Mouse (Mus musculus) heart, adult 2 months (tissue): ENCODE measurements around the gene Grin3a. TPM values are rescaled to one million over a fixed set of nuclear protein-coding genes. Genes with fewer than 3 reads are reported as not detected.

ENCODE experiments used
- DNase-seq, 2 experiments: peaks; one replicate each; pipeline ENCODE4 v3.0.0; 2021
- H3K27ac ChIP-seq: fragments of 200-600 bp; 2 replicates; pipeline ENCODE4 v1.8.1; 2022
- H3K27me3 ChIP-seq: fragments of 200-500 bp; 2 replicates; pipeline ENCODE4 v1.6.1; 2012; ENCODE audit warnings: mild to moderate bottlenecking, low read length, inconsistent platforms, mixed read lengths; ENCODE audit not compliant: control insufficient read depth, insufficient read depth
- H3K36me3 ChIP-seq: fragments of 200-500 bp; 2 replicates; pipeline ENCODE4 v1.6.1; 2012; ENCODE audit warnings: low read length, inconsistent platforms; ENCODE audit not compliant: control insufficient read depth, insufficient read depth
- H3K4me1 ChIP-seq: fragments of 200-500 bp; 2 replicates; pipeline ENCODE4 v1.6.1; 2011; ENCODE audit warnings: low read length; ENCODE audit not compliant: control insufficient read depth, insufficient read depth
- H3K4me3 ChIP-seq: fragments of 200-600 bp; 2 replicates; pipeline ENCODE4 v1.8.1; 2022
- H3K79me2 ChIP-seq: fragments of 200-500 bp; replicated peaks from 2 replicates; pipeline ENCODE4 v1.6.1; 2012; ENCODE audit warnings: mild to moderate bottlenecking, inconsistent platforms, low read length, moderate library complexity, mixed read lengths; ENCODE audit not compliant: control insufficient read depth, insufficient read depth
- H3K9ac ChIP-seq: fragments of 200-500 bp; 2 replicates; pipeline ENCODE4 v1.6.1; 2012; ENCODE audit warnings: low read depth, mild to moderate bottlenecking, control low read depth, inconsistent platforms, low read length, mixed read lengths
- CTCF ChIP-seq: fragments of 200-600 bp; IDR thresholded peaks from 2 replicates; pipeline ENCODE4 v1.8.1; 2022; ENCODE audit warnings: antibody characterized with exemption, mild to moderate bottlenecking, moderate library complexity
- EP300 ChIP-seq: fragments of 200-500 bp; IDR thresholded peaks from 2 replicates; pipeline ENCODE4 v1.6.1; 2011; ENCODE audit warnings: low read depth, low read length, control low read depth; ENCODE audit not compliant: insufficient read depth
- POLR2A ChIP-seq: fragments of 200-500 bp; IDR thresholded peaks from 2 replicates; pipeline ENCODE4 v1.6.1; 2011; ENCODE audit warnings: mild to moderate bottlenecking, low read depth, low read length, control low read depth; ENCODE audit not compliant: insufficient read depth
- WGBS: fragments of 180-500 bp; shearing (Covaris S2); methylation state at CpG from one replicate; pipeline ENCODE4 v1.1.7; 2018; 5-methylcytosine and 5-hydroxymethylcytosine counted together
- intact Hi-C: fragments of 180-260 bp; cut with DNase I; formaldehyde crosslinking; loops from one replicate; pipeline ENCODE4 v1.15.1; 2025
- long read RNA-seq: library from polyadenylated mRNA; stranded (forward); transcript quantifications from one replicate; pipeline ENCODE4 v2.0.0, GENCODE M21; 2021
- polyA plus RNA-seq: library from polyadenylated mRNA; depleted of rRNA; stranded (reverse); fragments of >200 nt; gene quantifications from 2 replicates; pipeline ENCODE4 v1.2.3, GENCODE M21; 2012; rRNA removed
- total RNA-seq, 2 experiments: library from RNA; stranded (reverse); gene quantifications; 2 replicates each; pipeline ENCODE4 v1.2.3; 2021

Grin3a gene
- total RNA-seq = under 1 TPM; 0.05 to 0.20 TPM
- polyA plus RNA-seq = 0.14 and 0.23 TPM in 2 replicates
- long read RNA-seq = 0 reads

- no peak for TF ChIP-seq EP300
- peak; percentile 53 for TF ChIP-seq CTCF
- no peak within 1 kb of the TSS for H3K27ac ChIP-seq
- H3K4me3 ChIP-seq = peak within 1 kb of the TSS; percentile 39
- peak; percentile 35 to 36 for DNase-seq
- peaks cover 6% of the 10 kb centered on the region for H3K27me3 ChIP-seq
- 1% methylated on average over 25 of the region's 25 CpGs for WGBS
- H3K36me3 ChIP-seq = no peaks in the 10 kb centered on the region
- intact Hi-C loops = no loop called here
- H3K79me2 ChIP-seq = no peaks in the 10 kb centered on the region
- no peak within 1 kb of the TSS for H3K9ac ChIP-seq
- H3K4me1 ChIP-seq = no peaks in the 10 kb centered on the region
Measured at GRCm38 (mm10) chr4:49845612-49845985, at the start of gene Grin3a. TSS of gene Grin3a (minus strand) at chr4:49845744.

GRCm38 (mm10) chr4:49891835-49892301 lies 46.3 kb upstream of the Grin3a start:
- Histone ChIP-seq H3K4me3 (no peak overlapping the region), H3K79me2 (no peaks in the 10 kb centered on the region), H3K27ac (no peak overlapping the region), H3K27me3 (no peaks in the 10 kb centered on the region), H3K9ac (no peak overlapping the region), H3K36me3 (no peaks in the 10 kb centered on the region), H3K4me1 (no peaks in the 10 kb centered on the region)
- WGBS = 4% methylated on average over 4 of the region's 4 CpGs
- peak in 1 of 2 experiments; percentile 11 for DNase-seq
- no peak for TF ChIP-seq EP300
- no peak for TF ChIP-seq POLR2A
- no peak for TF ChIP-seq CTCF
- intact Hi-C loops = no loop called here

- TF ChIP-seq CTCF (no peak), EP300 (no peak), POLR2A (no peak)
- no peak overlapping the region for H3K27ac ChIP-seq
- DNase-seq = no peak
Measured at GRCm38 (mm10) chr4:49877084-49877483, 31.5 kb upstream of the Grin3a start.

GRCm38 (mm10) chr4:49860611-49861010 lies 15.1 kb upstream of the Grin3a start:
- intact Hi-C loops = no loop called here
- 82% methylated on average over 2 of the region's 2 CpGs for WGBS

More at GRCm38 (mm10) chr4:49877084-49877483, 31.5 kb upstream of the Grin3a start:
- intact Hi-C loops = no loop called here
- H3K79me2 ChIP-seq = no peaks in the 10 kb centered on the region
- H3K4me1 ChIP-seq = no peaks in the 10 kb centered on the region
- H3K27me3 ChIP-seq = no peaks in the 10 kb centered on the region
- WGBS = 31% methylated on average over 3 of the region's 3 CpGs
- no peak overlapping the region for H3K4me3 ChIP-seq
- no peak overlapping the region for H3K9ac ChIP-seq
- no peaks in the 10 kb centered on the region for H3K36me3 ChIP-seq

GRCm38 (mm10) chr4:49844828-49845611 lies 524 bp downstream of the Grin3a start:
- no peaks in the 10 kb centered on the region for H3K36me3 ChIP-seq
- WGBS = 2% methylated on average over 63 of the region's 63 CpGs
- H3K4me3 ChIP-seq = peak overlapping the region; percentile 39
- intact Hi-C loops = no loop called here
- no peak overlapping the region for H3K9ac ChIP-seq
- H3K27me3 ChIP-seq = peaks cover 6% of the 10 kb centered on the region
- H3K4me1 ChIP-seq = no peaks in the 10 kb centered on the region
- TF ChIP-seq POLR2A = no peak
- TF ChIP-seq EP300 = no peak
- no peak for TF ChIP-seq CTCF
- no peak overlapping the region for H3K27ac ChIP-seq
- no peaks in the 10 kb centered on the region for H3K79me2 ChIP-seq
- peak in 1 of 2 experiments; percentile 5 for DNase-seq

More at GRCm38 (mm10) chr4:49860611-49861010, 15.1 kb upstream of the Grin3a start:
- no peaks in the 10 kb centered on the region for H3K79me2 ChIP-seq
- H3K27ac ChIP-seq = no peak overlapping the region
- DNase-seq = no peak
- no peaks in the 10 kb centered on the region for H3K36me3 ChIP-seq
- H3K4me3 ChIP-seq = no peak overlapping the region
- TF ChIP-seq CTCF (no peak), EP300 (no peak), POLR2A (no peak)
- no peak overlapping the region for H3K9ac ChIP-seq
- no peaks in the 10 kb centered on the region for H3K27me3 ChIP-seq
- H3K4me1 ChIP-seq = no peaks in the 10 kb centered on the region

GRCm38 (mm10) chr4:49844274-49844827 lies 1.2 kb downstream of the Grin3a start:
- intact Hi-C loops = no loop called here
- Histone ChIP-seq H3K9ac (no peak overlapping the region), H3K4me1 (no peaks in the 10 kb centered on the region), H3K36me3 (no peaks in the 10 kb centered on the region), H3K27me3 (peaks cover 6% of the 10 kb centered on the region), H3K79me2 (no peaks in the 10 kb centered on the region), H3K27ac (no peak overlapping the region), H3K4me3 (no peak overlapping the region)
- TF ChIP-seq POLR2A (no peak), EP300 (no peak), CTCF (no peak)
- no peak for DNase-seq
- 5% methylated on average over 33 of the region's 33 CpGs for WGBS
